Mouse (Mus musculus): ENCODE data around the gene Lrmda. TPM values are rescaled to one million over a fixed set of nuclear protein-coding genes. Genes with fewer than 3 reads are reported as not detected.

Gene Lrmda
- polyA plus RNA-seq, 1 experiment from 2014 or later, result 0.95 TPM

DNA sequence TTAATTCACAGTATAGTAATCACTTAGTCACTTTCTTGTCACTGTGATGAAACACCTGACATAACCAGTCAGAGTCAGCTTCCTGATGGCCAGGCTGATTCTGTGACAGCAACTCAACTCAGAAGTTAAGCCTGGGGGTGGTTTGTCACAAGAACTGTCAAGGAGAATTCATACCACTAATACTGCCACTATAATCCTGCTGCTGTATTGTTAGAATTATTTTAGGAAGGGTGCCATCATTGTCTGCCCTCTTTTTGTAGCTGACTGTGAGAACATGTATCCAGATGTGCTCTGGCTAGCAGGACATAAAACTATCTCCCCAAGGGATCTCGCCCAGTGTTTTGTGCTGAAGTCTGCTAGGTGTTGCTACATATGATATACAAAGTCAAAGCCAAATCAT lies 882.6 kb downstream of the Lrmda start:
- WGBS, result 85% methylated on average over 1 of the region's 1 CpGs
- Histone ChIP-seq H3K9ac (ENCODE audit: low read length) (no peak overlapping the region), H3K36me3 (ENCODE audit: control insufficient read depth, insufficient read depth, low read length) (no peaks in the 10 kb centered on the region), H3K27ac (replicated peaks in 1 of 2; ENCODE audit: control insufficient read depth in 1 of 2, insufficient read depth in 1 of 2, low read depth in 2 of 2, low read length in 2 of 2) (no peak overlapping the region), H3K9me3 (ENCODE audit: control insufficient read depth, low read length) (no peaks in the 10 kb centered on the region), H3K27me3 (ENCODE audit: control insufficient read depth, insufficient read depth, low read length) (no peaks in the 10 kb centered on the region), H3K4me2 (ENCODE audit: low read length) (no peak overlapping the region), H3K4me1 (ENCODE audit: control insufficient read depth in 2 of 2, insufficient read depth in 2 of 2, low read length in 2 of 2) (no peaks in the 10 kb centered on the region), H3K4me3 (ENCODE audit: control insufficient read depth in 1 of 2, insufficient read depth in 1 of 2, low read depth in 1 of 2, low read length in 2 of 2) (no peak overlapping the region)
- no peak for ATAC-seq (ENCODE audit: insufficient number of reproducible peaks, insufficient read depth, low FRiP score, low read depth)

DNA sequence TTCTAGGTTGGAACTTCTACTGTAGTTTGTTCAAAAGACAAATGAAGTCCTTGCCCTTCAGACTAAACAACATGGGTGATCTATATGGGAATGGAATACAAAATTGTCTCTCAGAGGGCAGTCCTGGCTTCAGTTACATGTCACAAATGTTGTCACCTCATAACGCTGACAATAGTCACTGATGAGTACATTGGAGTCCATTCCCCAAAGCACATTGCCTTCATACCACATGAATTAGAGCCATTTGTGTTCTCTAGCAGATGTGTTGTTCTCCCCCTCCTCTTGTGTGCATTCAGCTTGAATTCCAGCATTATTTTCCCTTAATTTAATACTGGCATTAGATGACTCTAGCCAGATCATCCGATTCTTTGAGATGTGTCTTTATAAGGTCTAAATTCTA lies 883.4 kb downstream of the Lrmda start:
- H3K27me3 ChIP-seq (ENCODE audit: control insufficient read depth, insufficient read depth, low read length), result no peaks in the 10 kb centered on the region
- WGBS, result 89% methylated on average over 2 of the region's 2 CpGs
- H3K4me1 ChIP-seq (ENCODE audit: control insufficient read depth in 2 of 2, insufficient read depth in 2 of 2, low read length in 2 of 2), result no peaks in the 10 kb centered on the region
- H3K9ac ChIP-seq (ENCODE audit: low read length), result no peak overlapping the region
- H3K27ac ChIP-seq (replicated peaks in 1 of 2; ENCODE audit: control insufficient read depth in 1 of 2, insufficient read depth in 1 of 2, low read depth in 2 of 2, low read length in 2 of 2), result no peak overlapping the region
- no peaks in the 10 kb centered on the region for H3K36me3 ChIP-seq (ENCODE audit: control insufficient read depth, insufficient read depth, low read length)
- H3K4me2 ChIP-seq (ENCODE audit: low read length), result no peak overlapping the region
- H3K4me3 ChIP-seq (ENCODE audit: control insufficient read depth in 1 of 2, insufficient read depth in 1 of 2, low read depth in 1 of 2, low read length in 2 of 2), result no peak overlapping the region
- no peaks in the 10 kb centered on the region for H3K9me3 ChIP-seq (ENCODE audit: control insufficient read depth, low read length)
- no peak for ATAC-seq (ENCODE audit: insufficient number of reproducible peaks, insufficient read depth, low FRiP score, low read depth)

DNA sequence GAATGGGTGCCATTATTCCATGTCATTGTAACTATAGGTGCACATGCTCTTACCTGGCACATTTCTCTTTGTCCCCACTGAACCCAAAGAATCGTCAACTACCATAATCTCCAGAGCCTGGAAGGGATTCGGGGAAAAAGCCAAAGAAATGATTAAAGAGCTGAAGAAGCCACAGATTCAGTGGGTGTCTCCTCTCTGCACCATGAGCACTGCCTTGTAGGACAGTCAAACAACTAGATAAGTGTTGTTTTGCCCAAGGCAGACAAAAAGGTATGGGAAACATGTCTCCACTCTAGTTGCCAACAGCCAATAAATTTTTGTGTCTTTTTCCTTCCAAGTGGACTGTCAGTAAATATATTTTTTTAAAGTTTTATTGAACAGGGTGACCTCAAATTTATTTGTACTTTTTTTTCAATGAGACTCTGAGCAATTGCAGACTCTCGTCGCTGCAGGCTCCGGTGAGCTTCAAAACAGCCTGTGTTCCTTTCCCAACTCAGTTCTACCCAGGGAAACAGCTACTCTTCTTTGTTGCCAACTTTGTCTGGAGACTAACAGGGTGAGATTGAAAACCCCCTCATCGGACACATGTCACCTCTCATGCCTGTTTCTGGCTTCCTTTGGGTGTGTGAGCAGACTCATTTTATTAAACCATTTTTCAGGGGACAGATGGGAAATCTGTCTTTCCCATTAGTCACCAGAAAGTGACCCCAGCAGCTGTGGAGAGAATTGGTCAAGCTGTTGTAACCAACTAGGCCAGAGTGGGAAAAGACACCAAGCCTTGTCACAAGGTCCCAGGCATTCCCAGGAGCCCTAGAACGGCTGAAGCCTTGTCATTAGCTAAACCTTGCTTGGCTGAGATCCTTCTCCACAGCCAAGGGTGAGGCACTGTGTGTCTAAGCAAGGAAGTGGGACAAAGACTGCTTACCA lies 886.5 kb downstream of the Lrmda start:
- Histone ChIP-seq H3K9me3 (ENCODE audit: control insufficient read depth, low read length) (no peaks in the 10 kb centered on the region), H3K27ac (replicated peaks in 1 of 2; ENCODE audit: control insufficient read depth in 1 of 2, insufficient read depth in 1 of 2, low read depth in 2 of 2, low read length in 2 of 2) (no peak overlapping the region), H3K4me1 (ENCODE audit: control insufficient read depth in 2 of 2, insufficient read depth in 2 of 2, low read length in 2 of 2) (no peaks in the 10 kb centered on the region), H3K4me3 (ENCODE audit: control insufficient read depth in 1 of 2, insufficient read depth in 1 of 2, low read depth in 1 of 2, low read length in 2 of 2) (no peak overlapping the region), H3K27me3 (ENCODE audit: control insufficient read depth, insufficient read depth, low read length) (no peaks in the 10 kb centered on the region), H3K36me3 (ENCODE audit: control insufficient read depth, insufficient read depth, low read length) (no peaks in the 10 kb centered on the region), H3K9ac (ENCODE audit: low read length) (no peak overlapping the region), H3K4me2 (ENCODE audit: low read length) (no peak overlapping the region)
- no peak for ATAC-seq (ENCODE audit: insufficient number of reproducible peaks, insufficient read depth, low FRiP score, low read depth)
- 75% methylated on average over 7 of the region's 7 CpGs for WGBS

- 62% methylated on average over 4 of the region's 4 CpGs for WGBS
- no peak overlapping the region for H3K9ac ChIP-seq (ENCODE audit: low read length)
Observed at GRCm38 (mm10) chr14:22906716-22907115, 887.2 kb downstream of the Lrmda start.

DNA sequence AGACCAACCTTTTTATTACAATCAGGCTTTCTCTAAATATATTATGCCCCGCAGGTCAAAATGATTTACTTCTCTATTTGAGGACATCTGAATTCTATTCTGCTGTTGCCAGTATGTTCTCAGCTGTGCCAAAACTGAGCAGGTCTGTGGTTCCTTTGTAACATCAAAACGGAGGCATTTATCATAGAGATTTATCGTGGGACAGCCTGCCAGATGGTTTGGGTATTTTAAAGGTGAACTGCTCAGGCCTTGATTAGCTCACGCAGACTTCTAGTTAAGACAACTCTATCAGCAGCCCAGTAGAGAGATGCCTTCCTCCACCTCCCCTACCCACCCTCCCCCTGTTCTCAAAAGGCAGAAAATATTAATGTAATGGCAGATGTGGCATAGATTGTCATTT lies 887.7 kb downstream of the Lrmda start:
- no peaks in the 10 kb centered on the region for H3K9me3 ChIP-seq (ENCODE audit: control insufficient read depth, low read length)
- no peak for ATAC-seq (ENCODE audit: insufficient number of reproducible peaks, insufficient read depth, low FRiP score, low read depth)
- no peak overlapping the region for H3K27ac ChIP-seq (replicated peaks in 1 of 2; ENCODE audit: control insufficient read depth in 1 of 2, insufficient read depth in 1 of 2, low read depth in 2 of 2, low read length in 2 of 2)
- H3K4me3 ChIP-seq (ENCODE audit: control insufficient read depth in 1 of 2, insufficient read depth in 1 of 2, low read depth in 1 of 2, low read length in 2 of 2), result no peak overlapping the region
- H3K4me1 ChIP-seq (ENCODE audit: control insufficient read depth in 2 of 2, insufficient read depth in 2 of 2, low read length in 2 of 2), result no peaks in the 10 kb centered on the region
- H3K9ac ChIP-seq (ENCODE audit: low read length), result no peak overlapping the region
- H3K27me3 ChIP-seq (ENCODE audit: control insufficient read depth, insufficient read depth, low read length), result no peaks in the 10 kb centered on the region
- 68% methylated on average over 4 of the region's 4 CpGs for WGBS
- H3K36me3 ChIP-seq (ENCODE audit: control insufficient read depth, insufficient read depth, low read length), result no peaks in the 10 kb centered on the region
- H3K4me2 ChIP-seq (ENCODE audit: low read length), result no peak overlapping the region

More at GRCm38 (mm10) chr14:22906716-22907115, 887.2 kb downstream of the Lrmda start:
- Histone ChIP-seq H3K36me3 (ENCODE audit: control insufficient read depth, insufficient read depth, low read length) (no peaks in the 10 kb centered on the region), H3K4me3 (ENCODE audit: control insufficient read depth in 1 of 2, insufficient read depth in 1 of 2, low read depth in 1 of 2, low read length in 2 of 2) (no peak overlapping the region), H3K9me3 (ENCODE audit: control insufficient read depth, low read length) (no peaks in the 10 kb centered on the region), H3K27me3 (ENCODE audit: control insufficient read depth, insufficient read depth, low read length) (no peaks in the 10 kb centered on the region), H3K27ac (replicated peaks in 1 of 2; ENCODE audit: control insufficient read depth in 1 of 2, insufficient read depth in 1 of 2, low read depth in 2 of 2, low read length in 2 of 2) (no peak overlapping the region), H3K4me1 (ENCODE audit: control insufficient read depth in 2 of 2, insufficient read depth in 2 of 2, low read length in 2 of 2) (no peaks in the 10 kb centered on the region), H3K4me2 (ENCODE audit: low read length) (no peak overlapping the region)
- ATAC-seq (ENCODE audit: insufficient number of reproducible peaks, insufficient read depth, low FRiP score, low read depth), result no peak

DNA sequence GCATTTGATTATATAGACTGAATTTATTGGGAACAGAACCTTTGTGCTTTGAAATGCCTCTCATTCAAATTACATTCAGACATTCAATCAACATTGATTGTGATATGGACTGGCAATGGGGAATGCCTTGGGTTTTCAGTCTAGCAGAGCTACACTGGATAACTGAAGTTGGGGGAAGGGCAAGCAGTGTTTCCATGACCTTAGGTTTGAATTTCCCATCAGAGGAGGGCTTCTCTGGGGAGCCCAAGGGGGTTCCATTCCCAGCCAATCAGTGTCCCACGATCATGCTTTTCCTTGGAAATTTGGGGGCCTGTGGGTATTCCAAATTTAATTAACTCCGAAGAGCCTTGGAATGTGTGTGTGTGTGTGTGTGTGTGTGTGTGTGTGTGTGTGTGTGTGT lies 888.5 kb downstream of the Lrmda start:
- 75% methylated on average over 2 of the region's 2 CpGs for WGBS
- no peak overlapping the region for H3K4me3 ChIP-seq (ENCODE audit: control insufficient read depth in 1 of 2, insufficient read depth in 1 of 2, low read depth in 1 of 2, low read length in 2 of 2)
- H3K9ac ChIP-seq (ENCODE audit: low read length), result no peak overlapping the region

DNA sequence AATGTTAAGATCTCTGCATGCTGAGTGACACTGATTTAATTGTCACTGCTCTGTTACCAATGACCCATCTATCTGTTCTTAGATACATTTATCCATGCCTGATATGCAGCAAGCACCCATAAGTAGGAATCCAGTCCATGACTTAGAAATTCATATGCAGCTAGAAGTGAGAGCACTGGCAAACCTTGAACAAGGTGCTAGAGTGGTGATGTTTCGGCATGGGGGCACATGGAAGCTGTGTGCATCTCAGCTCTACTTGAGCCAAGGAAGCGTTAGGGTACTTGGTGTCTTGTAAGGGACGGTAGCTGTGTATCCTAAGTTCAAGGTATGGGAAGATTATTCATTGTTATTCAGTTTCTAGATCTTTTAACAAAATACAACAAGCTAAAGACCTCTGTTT lies 896.0 kb downstream of the Lrmda start:
- Histone ChIP-seq H3K27me3 (ENCODE audit: control insufficient read depth, insufficient read depth, low read length) (no peaks in the 10 kb centered on the region), H3K9ac (ENCODE audit: low read length) (no peak overlapping the region), H3K27ac (replicated peaks in 1 of 2; ENCODE audit: control insufficient read depth in 1 of 2, insufficient read depth in 1 of 2, low read depth in 2 of 2, low read length in 2 of 2) (no peak overlapping the region), H3K4me1 (ENCODE audit: control insufficient read depth in 2 of 2, insufficient read depth in 2 of 2, low read length in 2 of 2) (no peaks in the 10 kb centered on the region), H3K4me3 (ENCODE audit: control insufficient read depth in 1 of 2, insufficient read depth in 1 of 2, low read depth in 1 of 2, low read length in 2 of 2) (no peak overlapping the region), H3K4me2 (ENCODE audit: low read length) (no peak overlapping the region), H3K9me3 (ENCODE audit: control insufficient read depth, low read length) (no peaks in the 10 kb centered on the region), H3K36me3 (ENCODE audit: control insufficient read depth, insufficient read depth, low read length) (no peaks in the 10 kb centered on the region)
- WGBS, result 89% methylated on average over 3 of the region's 3 CpGs
- no peak for ATAC-seq (ENCODE audit: insufficient number of reproducible peaks, insufficient read depth, low FRiP score, low read depth)

More for the DNA sequence above, 888.5 kb downstream of the Lrmda start:
- no peak overlapping the region for H3K4me2 ChIP-seq (ENCODE audit: low read length)
- H3K27ac ChIP-seq (replicated peaks in 1 of 2; ENCODE audit: control insufficient read depth in 1 of 2, insufficient read depth in 1 of 2, low read depth in 2 of 2, low read length in 2 of 2), result no peak overlapping the region
- no peaks in the 10 kb centered on the region for H3K27me3 ChIP-seq (ENCODE audit: control insufficient read depth, insufficient read depth, low read length)
- H3K9me3 ChIP-seq (ENCODE audit: control insufficient read depth, low read length), result no peaks in the 10 kb centered on the region
- no peaks in the 10 kb centered on the region for H3K36me3 ChIP-seq (ENCODE audit: control insufficient read depth, insufficient read depth, low read length)
- H3K4me1 ChIP-seq (ENCODE audit: control insufficient read depth in 2 of 2, insufficient read depth in 2 of 2, low read length in 2 of 2), result no peaks in the 10 kb centered on the region
- no peak for ATAC-seq (ENCODE audit: insufficient number of reproducible peaks, insufficient read depth, low FRiP score, low read depth)

DNA sequence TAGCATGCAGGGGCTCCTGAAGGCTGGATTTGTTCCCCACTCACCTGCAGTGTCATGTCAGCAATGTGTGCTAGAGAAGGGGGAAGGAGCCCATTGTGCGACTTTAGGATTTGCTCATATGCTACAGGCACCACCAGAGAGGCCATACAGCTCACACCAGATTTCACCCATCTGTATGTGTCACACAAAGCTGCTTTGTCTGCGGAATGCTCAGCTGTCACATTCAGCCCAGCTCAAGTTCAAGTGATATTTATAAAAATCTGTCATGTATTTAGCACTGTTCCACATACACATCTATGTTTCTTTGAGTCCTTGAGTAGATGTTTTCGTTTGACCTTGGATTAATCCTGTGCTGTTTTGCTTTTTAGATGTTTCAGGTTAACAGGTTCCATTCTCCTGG lies 899.0 kb downstream of the Lrmda start:
- ATAC-seq (ENCODE audit: insufficient number of reproducible peaks, insufficient read depth, low FRiP score, low read depth), result no peak
- WGBS, result 79% methylated on average over 3 of the region's 3 CpGs

More for the DNA sequence above, 899.0 kb downstream of the Lrmda start:
- Histone ChIP-seq H3K9me3 (ENCODE audit: control insufficient read depth, low read length) (no peaks in the 10 kb centered on the region), H3K9ac (ENCODE audit: low read length) (no peak overlapping the region), H3K4me2 (ENCODE audit: low read length) (no peak overlapping the region), H3K4me1 (ENCODE audit: control insufficient read depth in 2 of 2, insufficient read depth in 2 of 2, low read length in 2 of 2) (no peaks in the 10 kb centered on the region), H3K27ac (replicated peaks in 1 of 2; ENCODE audit: control insufficient read depth in 1 of 2, insufficient read depth in 1 of 2, low read depth in 2 of 2, low read length in 2 of 2) (no peak overlapping the region), H3K4me3 (ENCODE audit: control insufficient read depth in 1 of 2, insufficient read depth in 1 of 2, low read depth in 1 of 2, low read length in 2 of 2) (no peak overlapping the region), H3K36me3 (ENCODE audit: control insufficient read depth, insufficient read depth, low read length) (no peaks in the 10 kb centered on the region), H3K27me3 (ENCODE audit: control insufficient read depth, insufficient read depth, low read length) (no peaks in the 10 kb centered on the region)

All from heart, embryonic 14.5 days (tissue).